Mouse (Mus musculus) ovary, adult 10 weeks (tissue): Measurements from ENCODE around the gene Lrrtm1. TPM values are rescaled to one million over a fixed set of nuclear protein-coding genes. Genes with fewer than 3 reads are reported as not detected.

ENCODE experiments used
- polyA plus RNA-seq: library from polyadenylated mRNA; stranded (reverse); fragments of 350-450 nt; fragmentation: Illumina TruSeq; extraction: RNeasy Lipid Tissue Mini Kit (QIAGEN cat#74804); gene quantifications from one replicate; pipeline ENCODE4 v1.2.3, GENCODE M21; 2014

Gene Lrrtm1
- polyA plus RNA-seq, result 0.20 TPM

DNA sequence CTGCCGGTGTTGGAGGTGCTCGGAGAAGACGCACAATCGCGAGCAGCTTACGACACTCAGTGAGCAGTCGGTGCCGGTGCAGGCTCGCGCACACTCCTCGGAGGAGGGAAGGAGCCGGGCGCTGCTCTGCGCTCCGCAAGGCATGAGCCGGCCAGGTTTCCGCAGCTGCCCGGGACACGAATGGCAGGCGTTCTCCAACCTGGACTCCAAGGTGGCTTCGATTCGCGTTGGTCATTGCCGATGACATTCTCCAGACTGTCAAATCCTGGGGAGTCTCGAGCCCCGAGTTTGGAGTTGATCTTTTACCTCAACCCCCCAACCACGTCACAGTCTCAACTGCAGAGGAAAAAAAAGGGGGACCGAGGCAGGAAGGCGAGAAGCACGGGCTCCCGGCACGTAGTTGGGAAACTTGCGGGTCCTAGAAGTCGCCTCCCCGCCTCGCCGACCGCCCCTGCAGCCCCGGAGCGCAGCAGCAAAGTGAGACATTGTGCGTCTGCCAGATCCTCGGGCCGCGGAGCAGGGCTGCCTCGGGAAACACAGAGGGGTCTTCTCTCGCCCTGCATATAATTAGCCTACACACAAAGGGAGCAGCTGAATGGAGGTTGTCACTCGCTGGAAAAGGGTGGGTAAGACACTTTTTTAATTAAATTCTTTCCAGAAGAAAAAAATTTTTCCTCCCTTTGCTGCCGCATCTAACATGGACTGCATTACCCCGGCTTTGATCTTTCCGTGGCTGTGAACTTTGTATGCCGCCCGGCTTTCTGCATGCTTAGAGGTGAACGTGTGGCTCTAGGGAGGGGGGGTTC, at the start of gene Lrrtm1:
Gene Lrrtm1 (plus strand): TSS at position 89 of the 806 bp plus-strand sequence.

